Mouse (Mus musculus) left cerebral cortex, adult 8-10 months (tissue): Measurements from ENCODE around the gene Drosha. TPM values are rescaled to one million over a fixed set of nuclear protein-coding genes. Genes with fewer than 3 reads are reported as not detected.
A peak's percentile ranks its signal among the peaks of the same experiment; 100 is the strongest.
"Not testable (repeated sequence)": the region's sequence is repeated elsewhere in the genome, so short reads cannot be mapped to it uniquely, and the experiment has no call there.

Experiments used
- DNase-seq, 2 experiments: peaks; one replicate each; pipeline ENCODE4 v3.0.0; 2022; ENCODE audit warnings: low spot score in 2 of 2
- total RNA-seq, 4 experiments: library from RNA; stranded (reverse); gene quantifications; 2 replicates each; pipeline ENCODE4 v1.2.4; 2022

Drosha gene
- 10 to 100 TPM; 84.5 to 88.7 (median 86.3) TPM for total RNA-seq

GRCm38 (mm10) chr15:12824197-12824952 is at the start of gene Drosha, which contains the start of gene 6030458C11Rik:
Gene Drosha (plus strand): TSS chr15:12824815.
Gene 6030458C11Rik (minus strand): TSS chr15:12824649.
- peak; percentile 97 to 99 for DNase-seq

- no peak for DNase-seq
Observed at GRCm38 (mm10) chr15:12781296-12781695, 43.3 kb upstream of the Drosha start.

- DNase-seq = no peak
Observed at GRCm38 (mm10) chr15:12781729-12782326, 42.8 kb upstream of the Drosha start.

- no peak for DNase-seq
Observed at GRCm38 (mm10) chr15:12788536-12788935, 36.1 kb upstream of the Drosha start.

- no peak for DNase-seq
Observed at GRCm38 (mm10) chr15:12789406-12789867, 35.2 kb upstream of the Drosha start.

- DNase-seq = no peak
Observed at GRCm38 (mm10) chr15:12794311-12794710, 30.3 kb upstream of the Drosha start.

- no peak for DNase-seq
Observed at GRCm38 (mm10) chr15:12795457-12795894, 29.1 kb upstream of the Drosha start.

- DNase-seq = no peak
Observed at GRCm38 (mm10) chr15:12795909-12796470, 28.6 kb upstream of the Drosha start.

GRCm38 (mm10) chr15:12798043-12798442 is 26.6 kb upstream of the Drosha start:
- no peak for DNase-seq

GRCm38 (mm10) chr15:12800405-12801141 is 24.0 kb upstream of the Drosha start:
- DNase-seq = no peak

- DNase-seq = not testable (repeated sequence)
Observed at GRCm38 (mm10) chr15:12801142-12801506, 23.5 kb upstream of the Drosha start.

- no peak for DNase-seq
Observed at GRCm38 (mm10) chr15:12805071-12805470, 19.5 kb upstream of the Drosha start.

- DNase-seq = no peak
Observed at GRCm38 (mm10) chr15:12807088-12807487, 17.5 kb upstream of the Drosha start.

- no peak for DNase-seq
Observed at GRCm38 (mm10) chr15:12809305-12809704, 15.3 kb upstream of the Drosha start.

- no peak for DNase-seq
Observed at GRCm38 (mm10) chr15:12812646-12813045, 12.0 kb upstream of the Drosha start.

- no peak for DNase-seq
Observed at GRCm38 (mm10) chr15:12817592-12817991, 7.0 kb upstream of the Drosha start.

GRCm38 (mm10) chr15:12822416-12823395 is 1.9 kb upstream of the Drosha start:
- DNase-seq = no peak

GRCm38 (mm10) chr15:12823455-12824119 is 1.0 kb upstream of the Drosha start:
- DNase-seq = no peak

GRCm38 (mm10) chr15:12824965-12825364 is 350 bp downstream of the Drosha start:
- no peak for DNase-seq

GRCm38 (mm10) chr15:12825408-12825807 is 793 bp downstream of the Drosha start:
- DNase-seq = no peak
